Mouse (Mus musculus) forebrain, embryonic 14.5 days (tissue): Measurements from ENCODE around the gene Rtkn. TPM values are rescaled to one million over a fixed set of nuclear protein-coding genes. Genes with fewer than 3 reads are reported as not detected.

Experiments used
- ATAC-seq: fragments of 200-750 bp; cut with Nextera tagmentation; 2 replicates; pipeline ENCODE4 v1.8.0; 2017; ENCODE audit warnings: mild to moderate bottlenecking, moderate library complexity
- DNase-seq: peaks from one replicate; pipeline ENCODE4 v3.0.0-alpha.2; 2015; ENCODE audit warnings: low spot score
- H3K27ac ChIP-seq: fragments of 300-500 bp; sonication (generic); 2 replicates; pipeline ENCODE4 v1.5.1; 2014; ENCODE audit warnings: low read depth, mild to moderate bottlenecking, control low read depth, low read length, moderate library complexity
- H3K27me3 ChIP-seq: fragments of 300-500 bp; sonication (generic); replicated peaks from 2 replicates; pipeline ENCODE4 v1.6.1; 2014; ENCODE audit warnings: low read length, control low read depth, mixed read lengths; ENCODE audit not compliant: control insufficient read depth, insufficient read depth
- H3K36me3 ChIP-seq: fragments of 300-500 bp; sonication (generic); 2 replicates; pipeline ENCODE4 v1.6.1; 2014; ENCODE audit warnings: low read length, control low read depth; ENCODE audit not compliant: control insufficient read depth, insufficient read depth
- H3K4me1 ChIP-seq: fragments of 300-500 bp; sonication (generic); 2 replicates; pipeline ENCODE4 v1.6.1; 2014; ENCODE audit warnings: antibody characterized with exemption, low read length, control low read depth; ENCODE audit not compliant: control insufficient read depth, insufficient read depth
- H3K4me2 ChIP-seq: fragments of 300-500 bp; sonication (generic); 2 replicates; pipeline ENCODE4 v1.6.1; 2014; ENCODE audit warnings: mild to moderate bottlenecking, control low read depth, low read length
- H3K4me3 ChIP-seq: fragments of 300-500 bp; sonication (generic); 2 replicates; pipeline ENCODE4 v1.5.1; 2014; ENCODE audit warnings: low read depth, low read length, control low read depth
- H3K9ac ChIP-seq: fragments of 300-500 bp; sonication (generic); 2 replicates; pipeline ENCODE4 v1.6.1; 2014; ENCODE audit warnings: mild to moderate bottlenecking, low read length, control low read depth, moderate library complexity
- H3K9me3 ChIP-seq: fragments of 300-500 bp; sonication (generic); replicated peaks from 2 replicates; pipeline ENCODE4 v1.6.1; 2016; ENCODE audit warnings: low read length, control low read depth, mixed read lengths; ENCODE audit not compliant: control insufficient read depth
- WGBS: fragments of 180-500 bp; shearing (Covaris S2); extraction: QIAGEN DNeasy Blood & Tissue Kit; methylation state at CpG from one replicate; pipeline ENCODE4 v1.1.7; 2014; 5-methylcytosine and 5-hydroxymethylcytosine counted together
- polyA plus RNA-seq: library from polyadenylated mRNA; unstranded; fragments of >200 nt; fragmentation: Nextera tagmentation; extraction: Ambion mirVana; gene quantifications from 2 replicates; pipeline ENCODE4 v1.2.1, GENCODE M21; 2014

The Rtkn gene
- polyA plus RNA-seq, 1 experiment from 2014 or later, result 4.8 TPM

- peaks cover 7% of the 10 kb centered on the region; the same call in 1 of the 2 replicates for H3K27me3 ChIP-seq
- no peaks in the 10 kb centered on the region for H3K36me3 ChIP-seq
- H3K4me3 ChIP-seq, result no peak overlapping the region
- ATAC-seq (no peak), DNase-seq (no peak)
- no peak overlapping the region for H3K27ac ChIP-seq
- no peaks in the 10 kb centered on the region for H3K9me3 ChIP-seq
- peak overlapping the region; percentile 67 for H3K4me2 ChIP-seq
- peaks cover 12% of the 10 kb centered on the region for H3K4me1 ChIP-seq
- 7% methylated on average over 36 of the region's 37 CpGs for WGBS
- H3K9ac ChIP-seq, result no peak overlapping the region
Observed at GRCm38 (mm10) chr6:83135571-83136161, 403 bp downstream of the Rtkn start.

GRCm38 (mm10) chr6:83136291-83136880 lies 1.1 kb downstream of the Rtkn start:
- Histone ChIP-seq H3K36me3 (no peaks in the 10 kb centered on the region), H3K9me3 (no peaks in the 10 kb centered on the region), H3K9ac (peak overlapping the region; percentile 67; the same call in 1 of the 2 replicates), H3K27me3 (peaks cover 8% of the 10 kb centered on the region; the same call in 1 of the 2 replicates), H3K4me3 (peak overlapping the region; percentile 33; the same call in 1 of the 2 replicates), H3K27ac (peak overlapping the region; percentile 80; the same call in 1 of the 2 replicates), H3K4me1 (peaks cover 12% of the 10 kb centered on the region), H3K4me2 (peak overlapping the region; percentile 67)
- WGBS, result 24% methylated on average over 5 of the region's 5 CpGs
- DNase-seq (no peak), ATAC-seq (no peak)

GRCm38 (mm10) chr6:83136881-83137575 lies 1.8 kb downstream of the Rtkn start:
- peak overlapping the region; percentile 67 for H3K4me2 ChIP-seq
- ATAC-seq (peak; percentile 77), DNase-seq (peak; percentile 47)
- peak overlapping the region; percentile 67 for H3K9ac ChIP-seq
- H3K36me3 ChIP-seq, result no peaks in the 10 kb centered on the region
- H3K9me3 ChIP-seq, result no peaks in the 10 kb centered on the region
- H3K27ac ChIP-seq, result peak overlapping the region; percentile 80
- H3K4me3 ChIP-seq, result peak overlapping the region; percentile 33
- WGBS, result under 1% methylated on average over 22 of the region's 26 CpGs
- H3K4me1 ChIP-seq, result peaks cover 14% of the 10 kb centered on the region
- peaks cover 12% of the 10 kb centered on the region; the same call in 1 of the 2 replicates for H3K27me3 ChIP-seq

GRCm38 (mm10) chr6:83137576-83137950 lies 2.3 kb downstream of the Rtkn start:
- Histone ChIP-seq H3K27me3 (peaks cover 12% of the 10 kb centered on the region; the same call in 1 of the 2 replicates), H3K9me3 (no peaks in the 10 kb centered on the region), H3K36me3 (no peaks in the 10 kb centered on the region), H3K27ac (peak overlapping the region; percentile 80), H3K4me1 (peaks cover 19% of the 10 kb centered on the region), H3K4me3 (peak overlapping the region; percentile 33), H3K4me2 (peak overlapping the region; percentile 67), H3K9ac (peak overlapping the region; percentile 67)
- ATAC-seq (peak; percentile 43), DNase-seq (peak; percentile 55)
- 2% methylated on average over 12 of the region's 12 CpGs for WGBS

GRCm38 (mm10) chr6:83138056-83138455 lies 2.8 kb downstream of the Rtkn start:
- peak; percentile 27; the same call in 1 of the 2 replicates for ATAC-seq
- peaks cover 19% of the 10 kb centered on the region for H3K4me1 ChIP-seq
- H3K27me3 ChIP-seq, result peaks cover 12% of the 10 kb centered on the region; the same call in 1 of the 2 replicates
- H3K36me3 ChIP-seq, result no peaks in the 10 kb centered on the region
- H3K9me3 ChIP-seq, result no peaks in the 10 kb centered on the region
- peak overlapping the region; percentile 67 for H3K4me2 ChIP-seq
- DNase-seq, result no peak
- peak overlapping the region; percentile 67; the same call in 1 of the 2 replicates for H3K9ac ChIP-seq
- peak overlapping the region; percentile 80; the same call in 1 of the 2 replicates for H3K27ac ChIP-seq
- WGBS, result under 1% methylated on average over 11 of the region's 11 CpGs
- peak overlapping the region; percentile 33 for H3K4me3 ChIP-seq

- peaks cover 12% of the 10 kb centered on the region; the same call in 1 of the 2 replicates for H3K27me3 ChIP-seq
- no peak for ATAC-seq
- no peak overlapping the region for H3K4me2 ChIP-seq
- peaks cover 19% of the 10 kb centered on the region for H3K4me1 ChIP-seq
- no peak for DNase-seq
- no peak overlapping the region for H3K27ac ChIP-seq
- H3K9ac ChIP-seq, result no peak overlapping the region
- H3K9me3 ChIP-seq, result no peaks in the 10 kb centered on the region
- H3K36me3 ChIP-seq, result no peaks in the 10 kb centered on the region
- H3K4me3 ChIP-seq, result no peak overlapping the region
- WGBS, result 88% methylated on average over 8 of the region's 8 CpGs
Observed at GRCm38 (mm10) chr6:83140044-83140443, 4.8 kb downstream of the Rtkn start.

GRCm38 (mm10) chr6:83141636-83142035 lies 6.4 kb downstream of the Rtkn start:
- 24% methylated on average over 4 of the region's 4 CpGs for WGBS
- H3K36me3 ChIP-seq, result no peaks in the 10 kb centered on the region
- peaks cover 18% of the 10 kb centered on the region for H3K4me1 ChIP-seq
- no peak overlapping the region for H3K4me3 ChIP-seq
- DNase-seq (no peak), ATAC-seq (no peak)
- no peak overlapping the region for H3K27ac ChIP-seq
- H3K9me3 ChIP-seq, result no peaks in the 10 kb centered on the region
- H3K4me2 ChIP-seq, result peak overlapping the region; percentile 61; the same call in 1 of the 2 replicates
- peak overlapping the region; percentile 64; the same call in 1 of the 2 replicates for H3K9ac ChIP-seq
- 0 out of 2 replicates have a peak, but pooled peaks cover 10% of the 10 kb centered on the region for H3K27me3 ChIP-seq

- peaks cover 12% of the 10 kb centered on the region for H3K4me1 ChIP-seq
- no peak for ATAC-seq
- WGBS, result 3% methylated on average over 41 of the region's 41 CpGs
- DNase-seq, result no peak
- peak overlapping the region; percentile 27 for H3K4me3 ChIP-seq
- H3K36me3 ChIP-seq, result no peaks in the 10 kb centered on the region
- 0 out of 2 replicates have a peak, but pooled peaks cover 6% of the 10 kb centered on the region for H3K27me3 ChIP-seq
- no peaks in the 10 kb centered on the region for H3K9me3 ChIP-seq
- H3K4me2 ChIP-seq, result peak overlapping the region; percentile 61
- H3K9ac ChIP-seq, result peak overlapping the region; percentile 64
- H3K27ac ChIP-seq, result no peak overlapping the region
Observed at GRCm38 (mm10) chr6:83142211-83142731, 7.0 kb downstream of the Rtkn start.
